Mouse (Mus musculus) left cerebral cortex, postnatal 10 days (tissue): ENCODE data around the gene Cadps2. TPM values are rescaled to one million over a fixed set of nuclear protein-coding genes. Genes with fewer than 3 reads are reported as not detected.

ENCODE experiments used
- DNase-seq, 2 experiments: peaks; one replicate each; pipeline ENCODE4 v3.0.0; 2021 to 2022; ENCODE audit warnings: low spot score in 2 of 2, mixed read lengths in 1 of 2; ENCODE audit errors: extremely low spot score in 1 of 2
- intact Hi-C: fragments of 180-260 bp; cut with DNase I; formaldehyde crosslinking; loops from one replicate; pipeline ENCODE4 v1.15.1; 2025
- total RNA-seq, 2 experiments: library from RNA; stranded (reverse); gene quantifications; 2 replicates each; pipeline ENCODE4 v1.2.3; 2021

The Cadps2 gene
- total RNA-seq, 2 experiments from 2014 or later = 67.4 to 75.5 TPM

DNA sequence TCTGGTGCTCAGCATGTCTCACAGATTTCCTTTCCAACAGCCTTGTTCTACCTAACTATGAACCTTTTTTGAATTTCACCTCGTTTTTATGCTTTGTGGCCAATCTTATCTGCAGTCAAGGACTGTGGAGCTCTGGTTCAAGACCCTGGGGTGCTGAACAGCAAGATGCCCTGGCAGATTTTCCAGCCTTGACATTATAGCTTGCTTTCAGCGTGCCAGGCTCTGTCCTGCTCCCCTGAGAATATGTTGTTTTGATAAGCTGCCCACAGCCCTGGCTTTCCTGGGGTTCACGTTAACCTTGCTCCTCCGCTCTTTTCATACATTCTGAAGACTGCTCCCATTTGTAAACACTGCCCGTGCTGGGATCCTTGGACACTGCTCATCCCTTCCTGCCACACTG, 385.3 kb downstream of the Cadps2 start:
- no peak for DNase-seq
- intact Hi-C loops = loop anchor here (10.0 kb wide), 1 partner anchor 269 kb away; no protein-coding TSS in a partner anchor

- intact Hi-C loops = no loop called here
- no peak for DNase-seq
These were observed 399.3 kb downstream of the Cadps2 start for GRCm38 (mm10) chr6:23439897-23440296.

GRCm38 (mm10) chr6:23410256-23411049, 428.8 kb downstream of the Cadps2 start:
- DNase-seq = no peak
- intact Hi-C loops = no loop called here

- no peak for DNase-seq
- intact Hi-C loops = no loop called here
These were observed 445.1 kb downstream of the Cadps2 start for GRCm38 (mm10) chr6:23394131-23394530.

DNA sequence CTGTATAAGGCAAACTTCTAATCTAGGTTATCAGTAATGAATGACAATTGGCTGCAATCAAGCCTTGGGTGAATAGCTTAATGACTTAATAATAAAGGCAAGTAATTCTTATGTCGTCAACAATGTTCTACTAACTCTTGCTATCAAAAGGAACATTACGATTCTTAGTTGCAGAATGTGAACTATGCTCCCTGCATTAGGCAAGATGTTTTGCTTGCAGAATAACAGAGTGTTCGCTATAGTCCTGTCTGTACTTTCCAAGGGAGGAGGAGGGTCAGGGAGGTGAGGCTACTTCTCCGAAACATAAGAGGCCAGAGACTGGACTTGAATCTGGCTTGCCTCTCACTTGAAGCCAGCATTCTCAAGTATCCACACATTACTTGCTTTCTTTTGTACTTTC, 446.5 kb downstream of the Cadps2 start:
- DNase-seq = no peak
- intact Hi-C loops = no loop called here

DNA sequence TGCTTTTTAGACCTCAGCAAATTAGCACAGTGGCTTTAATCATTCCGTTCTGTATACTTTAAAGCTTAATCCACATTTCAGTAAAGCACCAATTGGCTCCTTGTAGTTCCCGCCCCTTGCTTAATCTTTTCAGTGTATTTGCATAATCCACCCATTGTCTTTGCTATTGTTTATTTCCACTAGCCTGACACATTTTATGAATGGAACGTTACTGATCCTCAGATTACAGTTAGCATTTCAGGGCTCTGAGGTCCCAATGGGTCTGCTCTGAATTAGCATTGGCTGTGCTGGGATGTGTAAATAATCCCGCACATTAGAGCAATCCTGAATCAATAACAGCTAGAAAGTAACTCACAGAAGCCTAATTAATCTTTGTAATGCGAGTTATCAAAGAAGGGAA, 452.5 kb downstream of the Cadps2 start:
- no peak for DNase-seq
- intact Hi-C loops = no loop called here

DNA sequence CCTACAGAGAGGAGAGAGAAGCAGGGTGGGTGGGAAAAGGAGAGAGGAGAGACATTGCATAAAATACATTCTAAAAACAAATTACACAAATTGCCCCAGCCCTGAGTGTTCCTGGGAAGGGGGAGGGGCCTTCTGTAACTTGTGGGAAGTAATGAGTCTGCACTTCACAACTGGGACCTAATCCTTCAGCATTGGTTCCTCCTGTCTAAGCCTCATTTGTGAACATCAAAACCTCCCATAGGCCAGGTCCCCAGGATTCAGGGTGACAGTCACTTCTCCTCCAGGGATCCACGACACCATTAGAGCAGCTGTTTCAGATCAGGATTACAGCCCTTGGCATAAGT, 456.2 kb downstream of the Cadps2 start:
- no peak for DNase-seq
- intact Hi-C loops = no loop called here

- no peak for DNase-seq
- intact Hi-C loops = no loop called here
These were observed 456.8 kb downstream of the Cadps2 start for GRCm38 (mm10) chr6:23382283-23383003.

DNA sequence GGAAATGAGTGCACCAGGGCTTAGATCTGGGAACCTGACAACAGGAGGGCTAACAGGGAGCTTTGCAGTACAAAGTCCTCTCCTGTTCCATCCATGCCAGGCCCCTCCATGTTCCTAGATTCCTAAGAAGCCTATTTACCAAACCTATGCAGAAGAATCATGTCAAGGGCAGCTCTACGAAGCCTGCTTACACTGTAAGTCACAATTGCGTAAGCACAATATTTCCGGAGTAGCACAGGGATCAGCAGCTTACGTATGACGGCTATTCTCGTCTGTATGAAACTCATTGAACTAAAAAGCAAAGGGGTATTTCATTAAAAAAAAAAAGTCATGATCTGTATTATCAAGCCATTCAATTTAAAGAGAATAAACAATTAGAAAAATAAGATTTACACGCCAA, 462.9 kb downstream of the Cadps2 start:
- DNase-seq = no peak
- intact Hi-C loops = no loop called here

- intact Hi-C loops = no loop called here
These were observed 477.3 kb downstream of the Cadps2 start for GRCm38 (mm10) chr6:23361842-23362451.

DNA sequence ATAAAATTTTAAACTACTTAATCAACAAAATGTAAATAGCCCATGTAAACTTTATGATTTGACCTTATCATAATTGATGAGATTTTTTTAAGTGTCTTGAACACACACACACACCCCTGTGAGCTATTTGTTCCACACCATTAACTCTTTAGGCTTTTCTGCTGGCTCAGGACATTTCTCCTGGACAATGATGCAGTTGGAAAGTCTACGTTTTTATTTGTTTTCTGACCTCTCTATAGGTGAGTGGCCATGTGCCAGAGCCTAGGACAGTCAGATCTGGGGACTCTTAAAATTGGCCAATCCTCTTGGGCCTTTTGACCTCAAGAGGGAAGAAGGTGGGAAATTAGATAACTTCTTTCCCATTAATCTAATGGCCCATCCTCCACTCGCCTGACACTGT, 478.6 kb downstream of the Cadps2 start:
- DNase-seq = no peak
- intact Hi-C loops = no loop called here

More at GRCm38 (mm10) chr6:23361842-23362451, 477.3 kb downstream of the Cadps2 start:
- DNase-seq = no peak

GRCm38 (mm10) chr6:23356141-23356540, 483.1 kb downstream of the Cadps2 start:
- intact Hi-C loops = no loop called here

DNA sequence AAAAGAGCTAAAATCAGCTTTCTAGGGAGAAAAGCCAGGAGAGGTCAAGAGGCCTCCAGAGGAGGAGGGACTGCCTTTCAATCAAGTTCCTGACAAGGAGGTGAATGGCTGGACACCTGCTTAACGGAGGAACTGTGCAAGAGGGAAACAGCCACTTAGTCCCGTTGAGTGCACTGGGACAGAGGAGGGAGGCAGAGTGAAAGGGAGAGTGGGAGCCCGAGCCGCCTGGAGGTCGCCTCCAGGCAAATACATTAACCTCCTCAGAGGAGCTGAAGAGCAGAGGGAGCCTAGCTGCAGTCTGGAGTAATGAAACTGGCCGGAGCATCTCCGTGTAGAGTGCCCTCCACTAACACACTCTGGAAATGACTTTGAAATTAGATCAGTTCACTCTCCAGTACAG, 485.7 kb downstream of the Cadps2 start:
- intact Hi-C loops = no loop called here
- no peak for DNase-seq

More at GRCm38 (mm10) chr6:23356141-23356540, 483.1 kb downstream of the Cadps2 start:
- DNase-seq = no peak

DNA sequence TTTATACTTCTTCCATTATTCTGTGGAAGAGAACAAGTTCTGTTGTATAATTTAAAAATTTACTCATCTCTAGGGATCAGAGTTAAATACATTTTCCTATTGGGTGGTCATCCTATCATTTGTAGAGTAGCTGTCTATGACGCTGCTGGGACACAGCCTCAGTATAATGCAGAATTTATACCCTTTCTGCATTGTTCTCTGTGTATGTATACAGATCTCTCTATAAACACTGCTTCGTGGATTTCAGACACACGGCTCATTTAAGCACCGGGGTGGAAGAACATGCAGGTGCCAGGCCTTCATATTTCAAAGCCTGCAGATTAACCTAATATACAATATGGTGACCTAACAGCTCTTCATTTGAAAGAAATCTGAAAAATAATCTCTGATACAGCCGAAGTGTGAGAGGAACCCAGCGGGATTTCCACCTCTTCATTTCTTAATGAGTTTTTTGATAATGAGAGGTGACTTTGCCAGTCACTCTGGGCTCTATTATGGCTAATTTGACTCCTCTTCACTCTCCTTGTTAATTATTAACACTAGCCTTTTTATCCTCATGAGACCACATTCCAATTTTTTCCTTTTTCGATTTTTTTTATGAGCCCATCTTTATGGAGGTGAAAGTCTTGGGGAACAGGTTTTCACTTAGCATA, 501.7 kb downstream of the Cadps2 start:
- intact Hi-C loops = no loop called here
- DNase-seq = no peak

GRCm38 (mm10) chr6:23314945-23315344, 524.3 kb downstream of the Cadps2 start:
- intact Hi-C loops = no loop called here
- no peak for DNase-seq

DNA sequence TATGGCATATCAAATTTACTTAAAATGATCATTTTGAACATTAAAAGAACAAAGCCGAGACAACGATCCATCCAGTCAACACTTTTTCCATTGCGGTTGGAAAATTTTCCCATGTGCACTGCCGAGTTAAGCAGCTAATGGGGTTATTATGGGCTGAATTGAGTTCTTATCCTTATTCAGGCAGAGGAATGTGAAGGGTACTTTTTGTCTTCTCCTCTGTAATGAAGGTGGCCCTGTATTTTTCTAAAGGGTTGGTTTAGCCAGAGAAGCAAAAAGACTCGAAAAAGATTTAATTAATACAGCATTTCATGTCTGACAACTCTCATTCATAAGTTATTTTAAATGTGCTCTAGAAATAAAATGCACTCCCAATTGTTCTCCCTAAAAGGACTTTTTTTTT, 524.9 kb downstream of the Cadps2 start:
- DNase-seq = no peak
- intact Hi-C loops = no loop called here

- intact Hi-C loops = no loop called here
- no peak for DNase-seq
These were observed 533.2 kb downstream of the Cadps2 start for GRCm38 (mm10) chr6:23306046-23306445.

DNA sequence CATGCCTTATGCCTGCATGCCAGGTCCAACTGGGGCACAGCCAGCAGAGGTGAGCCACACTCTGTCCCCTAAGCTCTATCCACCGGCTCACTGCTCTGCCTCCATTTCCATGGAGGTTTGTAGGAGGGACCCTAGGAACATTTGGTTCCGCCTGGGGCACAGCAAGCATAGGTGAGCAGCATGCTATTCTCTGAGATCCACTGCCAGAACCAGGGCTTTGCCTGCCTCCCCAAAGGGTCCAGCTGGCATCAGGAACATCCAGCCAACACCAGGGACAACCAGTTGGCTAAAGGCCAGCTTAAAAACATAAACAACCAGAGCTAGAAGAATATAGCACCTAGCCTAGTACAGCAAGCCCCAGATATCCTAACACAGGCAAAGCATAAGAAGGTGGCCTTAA, 540.6 kb downstream of the Cadps2 start:
- intact Hi-C loops = no loop called here
- no peak for DNase-seq

- DNase-seq = no peak
- intact Hi-C loops = no loop called here
These were observed 544.5 kb downstream of the Cadps2 start for GRCm38 (mm10) chr6:23294685-23295084.
